Mouse (Mus musculus): ENCODE measurements at regions not wholly inside any gene's neighbourhood (a gene's known extent, or its start where the extent isn't known, plus 50 kb on each side); places are given as distances from the start of the nearest gene placed in this dataset.

DNA sequence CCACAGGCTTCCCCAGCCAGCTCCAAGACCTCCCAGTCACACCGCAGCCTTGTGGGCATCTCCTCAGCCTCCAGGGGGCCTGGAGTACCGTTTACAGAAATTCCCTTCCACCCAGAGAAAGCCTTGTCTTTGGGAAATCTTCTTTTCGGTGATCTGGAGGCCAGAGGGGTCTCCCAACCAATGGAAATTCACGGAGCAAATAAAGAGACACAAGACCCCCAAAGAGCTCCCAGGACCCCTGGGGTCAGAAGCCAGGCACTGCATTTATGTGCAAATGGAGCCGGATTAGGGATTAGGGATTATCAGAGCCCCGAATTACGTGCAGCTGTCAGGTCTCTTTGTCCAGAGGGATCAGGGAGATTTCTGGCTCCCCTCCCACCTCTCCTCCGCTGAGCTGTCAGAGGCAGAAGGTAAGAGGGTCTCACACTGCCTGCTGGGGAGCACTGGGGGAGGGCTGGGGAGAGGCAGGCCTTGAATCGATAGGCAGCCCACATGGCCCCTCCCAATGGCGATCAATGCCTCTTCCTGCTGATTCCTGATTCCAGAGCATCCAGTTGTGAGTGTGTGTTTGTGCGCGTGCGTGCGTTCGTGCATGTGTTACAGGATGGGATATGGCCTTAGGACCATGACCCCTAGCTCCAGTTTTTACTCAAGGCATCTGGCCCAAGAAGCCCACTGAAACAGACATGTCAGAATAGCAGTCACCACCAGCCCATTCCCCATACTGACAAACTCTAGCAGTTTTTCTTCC lies 168.7 kb downstream of the 3100002H09Rik start:
- H3K9ac ChIP-seq (replicated peaks): no peak overlapping the region
- no peak for DNase-seq
- H3K4me2 ChIP-seq (ENCODE audit: low read depth, low read length): no peak overlapping the region
- ATAC-seq: no peak
- TF ChIP-seq CTCF (IDR thresholded peaks at IDR 0.05; ENCODE audit: low read depth) (no peak), EP300 (IDR thresholded peaks at IDR 0.05; ENCODE audit: low read depth) (no peak)
- no peaks in the 10 kb centered on the region for H3K9me3 ChIP-seq (ENCODE audit: low read length)
- H3K36me3 ChIP-seq (replicated peaks; ENCODE audit: insufficient read depth, low read length): no peaks in the 10 kb centered on the region
- WGBS (ENCODE audit: insufficient replicate concordance): 15% methylated on average over 15 of the region's 15 CpGs
- no peaks in the 10 kb centered on the region for H3K4me1 ChIP-seq (ENCODE audit: insufficient read depth)
- H3K4me3 ChIP-seq (ENCODE audit: low read depth, low read length): no peak overlapping the region
- no peak overlapping the region for H3K27ac ChIP-seq (ENCODE audit: low read depth)
- peaks cover 15% of the 10 kb centered on the region; the same call in 1 of the 2 replicates for H3K27me3 ChIP-seq (ENCODE audit: insufficient read depth, low read length)

DNA sequence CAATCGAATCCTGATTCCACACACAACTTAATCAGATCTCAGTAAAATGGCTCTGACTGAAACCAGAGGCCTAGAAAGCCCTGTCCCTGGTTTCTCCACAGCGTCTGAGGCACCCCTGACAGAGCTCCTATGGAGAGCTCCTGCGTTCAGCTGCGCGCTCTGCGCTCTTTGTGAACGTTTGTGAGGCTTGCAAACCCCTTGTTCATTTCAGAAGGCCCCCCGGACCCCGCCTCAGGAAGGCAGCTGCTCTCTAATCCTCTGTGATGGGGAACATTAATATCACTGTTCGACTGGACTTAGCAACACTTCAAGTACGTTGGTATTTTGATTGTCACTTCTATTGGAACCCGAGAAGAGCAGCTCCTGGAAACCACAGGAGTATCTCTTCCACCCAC lies 175.6 kb downstream of the 3100002H09Rik start:
- H3K36me3 ChIP-seq (replicated peaks; ENCODE audit: insufficient read depth, low read length): no peaks in the 10 kb centered on the region
- no peak overlapping the region for H3K4me3 ChIP-seq (ENCODE audit: low read depth, low read length)
- H3K4me2 ChIP-seq (ENCODE audit: low read depth, low read length): no peak overlapping the region
- H3K27me3 ChIP-seq (ENCODE audit: insufficient read depth, low read length): 0 out of 2 replicates have a peak, but pooled peaks cover 3% of the 10 kb centered on the region
- H3K27ac ChIP-seq (ENCODE audit: low read depth): no peak overlapping the region
- TF ChIP-seq CTCF (IDR thresholded peaks at IDR 0.05; ENCODE audit: low read depth) (no peak), EP300 (IDR thresholded peaks at IDR 0.05; ENCODE audit: low read depth) (no peak)
- ATAC-seq: no peak
- DNase-seq: no peak
- H3K9ac ChIP-seq (replicated peaks): no peak overlapping the region
- 52% methylated on average over 12 of the region's 12 CpGs for WGBS (ENCODE audit: insufficient replicate concordance)
- no peaks in the 10 kb centered on the region for H3K9me3 ChIP-seq (ENCODE audit: low read length)
- peaks cover 4% of the 10 kb centered on the region; the same call in 1 of the 2 replicates for H3K4me1 ChIP-seq (ENCODE audit: insufficient read depth)

DNA sequence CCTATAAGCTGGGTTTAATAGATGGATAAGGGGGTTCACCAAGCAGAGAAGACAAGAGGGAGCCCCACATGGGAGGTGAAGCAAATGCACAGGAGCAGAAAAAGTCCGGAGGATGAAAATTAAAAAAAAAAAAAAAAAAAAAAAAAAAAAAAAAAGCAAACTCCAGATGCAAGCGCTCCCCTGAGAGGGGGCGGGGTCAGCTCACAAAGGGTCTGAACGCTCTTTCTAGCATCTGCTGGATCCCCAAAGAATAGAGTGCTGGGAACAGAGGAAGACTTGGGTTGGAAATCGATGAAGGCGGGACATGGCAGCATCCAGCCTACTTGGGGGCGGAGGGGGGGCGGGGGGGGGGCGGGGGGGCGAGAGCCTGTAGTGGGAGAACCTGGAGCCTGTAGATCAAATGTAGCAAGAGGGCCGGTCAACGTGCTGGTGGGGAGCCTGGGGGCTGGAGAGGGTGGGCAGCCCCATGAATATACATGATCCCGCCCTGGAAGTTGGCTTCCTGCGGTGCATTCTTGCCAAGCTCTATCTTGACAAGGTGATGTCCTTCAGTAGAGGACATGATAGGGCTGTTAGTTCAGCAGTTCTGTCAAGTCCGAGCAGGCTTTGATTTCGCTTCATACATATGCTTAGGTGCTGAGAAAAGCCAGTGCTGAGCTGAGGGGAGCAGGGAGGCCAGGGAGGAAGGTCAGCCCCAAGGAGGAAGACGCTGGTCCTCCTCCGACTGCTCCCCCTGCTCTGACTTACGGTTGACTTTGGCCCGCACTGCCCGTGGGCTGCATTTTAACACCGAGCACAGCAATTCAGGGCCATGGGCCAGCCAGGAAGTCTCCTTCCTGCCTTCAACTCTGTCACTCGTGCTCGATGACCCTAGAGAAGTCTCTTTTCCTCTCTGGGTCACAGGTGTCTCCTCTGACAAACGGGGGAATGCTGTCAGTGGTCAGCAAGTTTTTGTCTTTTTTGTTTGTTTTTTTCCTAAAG lies 176.3 kb downstream of the 3100002H09Rik start:
- no peak for TF ChIP-seq CTCF (IDR thresholded peaks at IDR 0.05; ENCODE audit: low read depth)
- TF ChIP-seq EP300 (IDR thresholded peaks at IDR 0.05; ENCODE audit: low read depth): no peak
- no peak for DNase-seq
- peak overlapping the region; percentile 22; the same call in 1 of the 2 replicates for H3K4me2 ChIP-seq (ENCODE audit: low read depth, low read length)
- no peaks in the 10 kb centered on the region for H3K9me3 ChIP-seq (ENCODE audit: low read length)
- H3K27ac ChIP-seq (ENCODE audit: low read depth): no peak overlapping the region
- no peak overlapping the region for H3K4me3 ChIP-seq (ENCODE audit: low read depth, low read length)
- no peak overlapping the region for H3K9ac ChIP-seq (replicated peaks)
- WGBS (ENCODE audit: insufficient replicate concordance): 10% methylated on average over 24 of the region's 25 CpGs
- peaks cover 4% of the 10 kb centered on the region; the same call in 1 of the 2 replicates for H3K4me1 ChIP-seq (ENCODE audit: insufficient read depth)
- H3K27me3 ChIP-seq (ENCODE audit: insufficient read depth, low read length): 0 out of 2 replicates have a peak, but pooled peaks cover 3% of the 10 kb centered on the region
- ATAC-seq: no peak
- no peaks in the 10 kb centered on the region for H3K36me3 ChIP-seq (replicated peaks; ENCODE audit: insufficient read depth, low read length)

- Histone ChIP-seq H3K9me3 (ENCODE audit: low read length) (no peaks in the 10 kb centered on the region), H3K4me3 (ENCODE audit: low read depth, low read length) (no peak overlapping the region), H3K9ac (replicated peaks) (no peak overlapping the region), H3K27me3 (ENCODE audit: insufficient read depth, low read length) (0 out of 2 replicates have a peak, but pooled peaks cover 3% of the 10 kb centered on the region), H3K4me1 (ENCODE audit: insufficient read depth) (peaks cover 4% of the 10 kb centered on the region; the same call in 1 of the 2 replicates), H3K36me3 (replicated peaks; ENCODE audit: insufficient read depth, low read length) (no peaks in the 10 kb centered on the region), H3K4me2 (ENCODE audit: low read depth, low read length) (no peak overlapping the region), H3K27ac (ENCODE audit: low read depth) (no peak overlapping the region)
- no peak for DNase-seq
- WGBS (ENCODE audit: insufficient replicate concordance): 69% methylated on average over 9 of the region's 9 CpGs
- TF ChIP-seq EP300 (IDR thresholded peaks at IDR 0.05; ENCODE audit: low read depth) (no peak), CTCF (IDR thresholded peaks at IDR 0.05; ENCODE audit: low read depth) (no peak)
- ATAC-seq: no peak
Observed at GRCm38 (mm10) chr4:124433506-124433905, 177.1 kb downstream of the 3100002H09Rik start.

DNA sequence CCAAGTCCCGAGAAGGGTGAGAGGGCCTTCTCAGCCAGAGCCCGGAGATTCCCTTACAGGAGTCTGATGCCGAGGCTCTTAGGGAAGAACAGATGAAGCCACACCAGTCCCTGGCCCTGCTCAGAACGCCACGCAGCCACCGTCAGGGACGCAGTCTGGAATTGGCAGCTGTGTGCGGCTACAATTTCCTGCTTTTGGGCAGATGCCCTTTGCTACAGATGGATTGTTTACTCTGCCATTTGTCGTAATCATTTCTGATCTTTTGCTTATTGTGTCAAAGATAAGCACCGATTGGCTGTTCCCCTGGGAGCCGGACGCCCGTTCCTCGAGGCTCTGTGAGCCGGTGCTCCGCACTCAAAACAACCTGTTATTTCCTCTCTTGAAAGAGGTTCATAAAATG lies 179.4 kb downstream of the 3100002H09Rik start:
- Histone ChIP-seq H3K4me2 (ENCODE audit: low read depth, low read length) (no peak overlapping the region), H3K4me3 (ENCODE audit: low read depth, low read length) (no peak overlapping the region), H3K36me3 (replicated peaks; ENCODE audit: insufficient read depth, low read length) (no peaks in the 10 kb centered on the region), H3K9me3 (ENCODE audit: low read length) (no peaks in the 10 kb centered on the region), H3K9ac (replicated peaks) (no peak overlapping the region), H3K27ac (ENCODE audit: low read depth) (no peak overlapping the region), H3K27me3 (ENCODE audit: insufficient read depth, low read length) (0 out of 2 replicates have a peak, but pooled peaks cover 3% of the 10 kb centered on the region), H3K4me1 (ENCODE audit: insufficient read depth) (peaks cover 4% of the 10 kb centered on the region; the same call in 1 of the 2 replicates)
- ATAC-seq (no peak), DNase-seq (no peak)
- 55% methylated on average over 16 of the region's 16 CpGs for WGBS (ENCODE audit: insufficient replicate concordance)
- TF ChIP-seq EP300 (IDR thresholded peaks at IDR 0.05; ENCODE audit: low read depth) (no peak), CTCF (IDR thresholded peaks at IDR 0.05; ENCODE audit: low read depth) (no peak)

DNA sequence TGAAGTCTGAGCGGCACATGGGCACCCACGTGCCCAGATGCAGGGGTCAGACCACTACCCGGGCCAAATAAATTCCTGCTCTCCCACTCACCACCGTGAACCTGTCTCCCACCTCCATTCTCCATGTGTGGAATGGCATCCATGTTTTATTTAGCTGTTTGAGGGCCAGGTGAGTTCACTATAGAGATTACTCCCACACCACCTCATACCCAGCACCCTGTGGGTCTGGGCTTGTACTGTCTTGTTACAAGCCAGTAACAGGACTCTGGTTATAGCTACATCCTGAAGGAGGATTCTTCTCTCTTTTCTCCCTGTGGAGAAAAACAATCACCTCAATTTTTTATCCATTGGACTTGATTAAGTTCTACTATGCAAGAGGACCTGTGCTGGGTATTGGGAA lies 181.8 kb downstream of the 3100002H09Rik start:
- Histone ChIP-seq H3K4me3 (ENCODE audit: low read depth, low read length) (no peak overlapping the region), H3K4me1 (ENCODE audit: insufficient read depth) (peaks cover 4% of the 10 kb centered on the region; the same call in 1 of the 2 replicates), H3K9me3 (ENCODE audit: low read length) (no peaks in the 10 kb centered on the region), H3K4me2 (ENCODE audit: low read depth, low read length) (no peak overlapping the region), H3K27ac (ENCODE audit: low read depth) (no peak overlapping the region), H3K27me3 (ENCODE audit: insufficient read depth, low read length) (no peaks in the 10 kb centered on the region), H3K9ac (replicated peaks) (no peak overlapping the region), H3K36me3 (replicated peaks; ENCODE audit: insufficient read depth, low read length) (no peaks in the 10 kb centered on the region)
- no peak for ATAC-seq
- TF ChIP-seq CTCF (IDR thresholded peaks at IDR 0.05; ENCODE audit: low read depth) (no peak), EP300 (IDR thresholded peaks at IDR 0.05; ENCODE audit: low read depth) (no peak)
- WGBS (ENCODE audit: insufficient replicate concordance): 77% methylated on average over 4 of the region's 4 CpGs
- no peak for DNase-seq

Data from liver, postnatal 0 days (tissue).